Mouse (Mus musculus) embryonic stem cell, embryonic (primary cell): ENCODE results near the gene Cd52.

ENCODE experiments used
- CTCF ChIA-PET, 4 experiments: fragments of 300-600 bp in 2 of 4; fragments of 350-600 bp in 2 of 4; sonication (Branson Sonifier 250); formaldehyde crosslinking; loops; one replicate each; lab custom pipeline; 2022; ENCODE audit warnings: inconsistent platforms in 2 of 4; lab: Charles Lee
- POLR2A ChIA-PET, 4 experiments: fragments of 300-600 bp in 2 of 4; fragments of 350-600 bp in 2 of 4; sonication (Branson Sonifier 250); formaldehyde crosslinking; loops; one replicate each; lab custom pipeline; 2022; ENCODE audit warnings: antibody characterized with exemption in 4 of 4, inconsistent platforms in 1 of 4; lab: Charles Lee

Gene Cd52

GRCm38 (mm10) chr4:134113356-134113994 lies 18.6 kb upstream of the Cd52 start:
- POLR2A ChIA-PET: interaction anchor here in 3 of 4 experiments (0.5 to 19.9 kb wide), 16 partner anchors 9 to 213 kb away, joined by 3 to 285 read pairs (median 4); partner anchors contain the start of genes Sh3bgrl3 (in 2 of the 3), Cd52 (in 1 of the 3) and Ubxn11 (in 1 of the 3)
- CTCF ChIA-PET: interaction anchor here in 2 of 4 experiments (1.2 to 2.6 kb wide), 4 partner anchors 10 to 78 kb away, joined by 3 to 13 read pairs (median 4); no protein-coding TSS in a partner anchor

- POLR2A ChIA-PET: interaction anchor here (0.5 to 19.9 kb wide), 7 partner anchors 8 to 536 kb away, joined by 3 to 285 read pairs (median 9); partner anchors contain the start of gene Sh3bgrl3 (in 2 of the 4)
- CTCF ChIA-PET: interaction anchor here in 1 of 4 experiments (1.1 to 2.6 kb wide), 5 partner anchors 11 to 77 kb away, joined by 3 to 13 read pairs (median 4); no protein-coding TSS in a partner anchor
These were observed 17.5 kb upstream of the Cd52 start for GRCm38 (mm10) chr4:134112403-134112802.

GRCm38 (mm10) chr4:134110653-134111052 lies 15.8 kb upstream of the Cd52 start:
- ChIA-PET POLR2A (interaction anchor here in 3 of 4 experiments (0.6 to 19.9 kb wide), 3 partner anchors 12 to 374 kb away, joined by 4 to 285 read pairs (median 284); partner anchors contain the start of gene Sh3bgrl3 (in 2 of the 3)), CTCF (interaction anchor here in 1 of 4 experiments (0.6 kb wide), 1 partner anchor 103 kb away, joined by 4 read pairs; no protein-coding TSS in a partner anchor)

DNA sequence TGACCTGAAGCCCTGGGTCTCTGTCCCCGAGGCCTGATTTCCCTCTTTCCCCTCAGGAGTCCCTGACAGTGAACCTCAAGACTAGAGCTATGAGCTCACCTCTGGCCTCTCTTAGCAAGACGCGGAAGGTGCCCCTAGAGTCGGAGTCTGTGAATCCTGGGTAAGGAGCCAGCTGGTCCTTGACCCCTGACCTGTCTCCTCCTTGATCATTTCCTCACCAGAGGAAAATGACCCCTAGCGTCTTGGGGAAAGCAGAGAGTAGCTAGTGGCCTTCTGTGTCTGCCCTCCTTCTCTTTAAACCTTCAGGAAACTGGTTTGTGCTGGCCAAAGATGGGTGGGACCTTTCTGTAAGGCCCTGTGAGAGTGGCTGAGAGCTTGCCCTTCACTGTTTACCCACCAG lies 13.3 kb upstream of the Cd52 start:
- CTCF ChIA-PET: interaction anchor here (0.6 to 3.1 kb wide), 18 partner anchors 9 to 267 kb away, joined by 3 to 10 read pairs (median 4); partner anchors contain the start of genes Cep85 (in 1 of the 4) and Sh3bgrl3 (in 1 of the 4)
- POLR2A ChIA-PET: interaction anchor here in 3 of 4 experiments (0.8 to 19.9 kb wide), 21 partner anchors 8 to 627 kb away, joined by 3 to 285 read pairs (median 5); partner anchors contain the start of genes Sh3bgrl3 (in 2 of the 3) and Cd52 (in 1 of the 3)

DNA sequence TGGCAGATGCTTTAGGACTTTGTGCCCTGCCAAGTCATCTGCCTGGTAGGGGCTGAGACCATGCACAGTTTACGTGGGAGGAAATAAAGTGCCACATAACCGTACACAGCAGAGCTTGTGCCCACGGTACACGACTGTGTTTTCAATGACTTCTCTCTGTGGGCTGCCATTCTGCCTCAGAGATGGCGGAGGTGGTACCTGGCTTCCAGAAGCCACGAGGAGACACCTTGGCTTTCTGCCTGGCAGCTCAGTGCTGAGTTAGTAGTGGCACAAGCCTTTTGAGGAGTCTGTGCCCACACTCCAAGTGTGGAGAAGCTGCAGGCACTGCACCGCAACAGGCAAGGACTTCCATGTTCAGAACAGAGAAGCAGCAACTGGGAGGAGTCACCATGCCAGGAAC lies 12.8 kb upstream of the Cd52 start:
- ChIA-PET POLR2A (interaction anchor here in 3 of 4 experiments (0.8 to 19.9 kb wide), 18 partner anchors 7 to 627 kb away, joined by 3 to 285 read pairs (median 6); partner anchors contain the start of gene Sh3bgrl3 (in 2 of the 3)), CTCF (interaction anchor here (0.5 to 3.1 kb wide), 19 partner anchors 10 to 819 kb away, joined by 3 to 10 read pairs (median 4); partner anchors contain the start of genes Cep85 (in 1 of the 4) and Sh3bgrl3 (in 1 of the 4))

GRCm38 (mm10) chr4:134106105-134106504 lies 11.2 kb upstream of the Cd52 start:
- ChIA-PET CTCF (interaction anchor here in 3 of 4 experiments (0.7 to 3.1 kb wide), 5 partner anchors 14 to 70 kb away, joined by 3 to 9 read pairs (median 8); no protein-coding TSS in a partner anchor), POLR2A (interaction anchor here in 3 of 4 experiments (0.6 to 19.9 kb wide), 5 partner anchors 16 to 919 kb away, joined by 3 to 285 read pairs (median 4); partner anchors contain the start of gene Sh3bgrl3 (in 2 of the 3))

DNA sequence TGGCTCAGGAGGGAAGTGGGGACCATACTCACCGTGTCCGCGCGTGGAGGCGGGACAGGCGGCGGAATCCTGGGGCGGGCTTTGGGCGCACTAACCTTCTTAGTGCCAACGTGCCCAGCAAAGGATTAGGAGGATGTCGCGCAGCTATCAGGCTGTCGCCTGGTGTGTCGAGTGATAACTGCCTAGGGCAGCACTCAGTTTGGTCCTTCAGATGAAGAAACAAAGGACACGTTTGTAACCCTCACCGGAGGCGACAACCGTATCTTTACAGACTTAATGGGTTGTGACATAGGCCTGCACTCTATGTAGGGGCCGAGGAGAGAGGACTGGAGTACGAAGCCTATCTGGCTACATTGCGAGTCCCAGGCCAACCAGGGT lies 7.8 kb upstream of the Cd52 start:
- ChIA-PET CTCF (interaction anchor here in 2 of 4 experiments (0.8 to 1.4 kb wide), 4 partner anchors 12 to 21 kb away, joined by 3 to 6 read pairs (median 3); no protein-coding TSS in a partner anchor), POLR2A (interaction anchor here in 3 of 4 experiments (0.6 to 19.9 kb wide), 16 partner anchors 12 to 293 kb away, joined by 3 to 285 read pairs (median 4); partner anchors contain the start of genes Sh3bgrl3 (in 3 of the 3), Cep85 (in 1 of the 3) and Pafah2 (in 1 of the 3))

DNA sequence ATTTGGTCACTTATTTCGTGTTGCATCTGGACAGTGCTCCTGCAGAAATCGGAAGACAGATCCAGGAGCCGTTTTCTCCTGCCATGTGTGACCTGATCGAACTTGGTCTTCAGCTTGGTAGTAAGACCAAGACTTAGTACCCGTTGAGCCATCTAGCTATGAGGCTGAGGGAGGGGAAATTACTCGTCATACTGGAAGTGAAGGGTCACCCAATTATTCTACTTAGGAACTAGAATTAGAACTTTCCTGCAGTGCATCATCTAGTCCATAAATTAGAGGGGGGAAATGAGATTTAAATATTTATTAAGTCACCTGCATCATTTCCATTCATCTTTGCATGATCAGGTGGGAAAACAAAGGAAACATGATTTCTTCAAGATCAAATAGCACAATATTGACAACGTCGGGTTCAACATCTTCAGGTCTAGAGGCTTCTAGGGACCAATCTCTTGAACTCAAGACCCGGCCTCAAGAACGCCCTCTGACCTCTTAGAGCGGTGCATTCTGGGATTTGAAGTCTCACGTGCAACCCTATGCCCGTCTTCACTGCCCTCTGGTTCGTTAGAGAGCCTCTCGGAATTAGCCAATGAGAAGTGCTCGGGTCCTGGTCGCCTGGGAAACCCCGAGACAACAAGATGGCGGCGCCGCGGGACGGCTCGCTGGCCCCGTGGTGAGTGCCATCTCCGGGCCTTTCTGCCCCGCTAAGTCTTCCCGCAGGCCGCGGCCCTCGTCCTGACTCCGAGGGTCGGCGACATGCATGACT lies 7.3 kb upstream of the Cd52 start, which contains the start of gene Ubxn11:
Gene Ubxn11 (plus strand): TSS at position 592 of the 763 bp plus-strand sequence.
- ChIA-PET CTCF (interaction anchor here in 3 of 4 experiments (0.6 to 1.4 kb wide), 5 partner anchors 10 to 21 kb away, joined by 3 to 6 read pairs (median 3); no protein-coding TSS in a partner anchor), POLR2A (interaction anchor here in 3 of 4 experiments (0.6 to 19.9 kb wide), 16 partner anchors 12 to 294 kb away, joined by 3 to 285 read pairs (median 4); partner anchors contain the start of genes Sh3bgrl3 (in 3 of the 3), Cep85 (in 1 of the 3) and Pafah2 (in 1 of the 3))

DNA sequence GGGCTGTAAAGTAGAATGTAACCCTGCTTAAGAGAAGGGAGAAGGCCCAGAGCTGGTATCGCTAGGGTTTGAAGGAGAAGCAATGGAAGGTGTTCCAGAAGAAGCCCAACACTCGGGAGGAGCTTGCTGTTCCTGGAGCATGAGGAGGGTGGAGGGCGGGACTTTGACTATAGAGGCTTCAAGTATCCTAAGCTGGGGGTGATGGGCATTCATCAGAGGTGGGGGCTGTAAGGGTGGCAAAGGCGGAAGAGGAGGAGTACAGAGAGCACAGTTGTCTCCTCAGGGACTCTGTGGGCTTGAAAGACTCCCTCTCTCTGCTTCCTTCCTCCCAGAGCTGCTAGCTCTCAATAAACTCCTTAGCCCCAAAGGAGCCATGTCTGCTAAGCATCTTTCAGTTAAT lies 5.4 kb upstream of the Cd52 start:
- ChIA-PET POLR2A (interaction anchor here in 2 of 4 experiments (0.5 to 2.0 kb wide), 14 partner anchors 8 to 529 kb away, joined by 3 to 7 read pairs (median 4); partner anchors contain the start of gene Sh3bgrl3 (in 1 of the 2)), CTCF (interaction anchor here in 3 of 4 experiments (0.7 to 1.2 kb wide), 5 partner anchors 8 to 296 kb away, joined by 3 to 5 read pairs (median 3); partner anchors contain the start of gene Pafah2 (in 1 of the 3))

DNA sequence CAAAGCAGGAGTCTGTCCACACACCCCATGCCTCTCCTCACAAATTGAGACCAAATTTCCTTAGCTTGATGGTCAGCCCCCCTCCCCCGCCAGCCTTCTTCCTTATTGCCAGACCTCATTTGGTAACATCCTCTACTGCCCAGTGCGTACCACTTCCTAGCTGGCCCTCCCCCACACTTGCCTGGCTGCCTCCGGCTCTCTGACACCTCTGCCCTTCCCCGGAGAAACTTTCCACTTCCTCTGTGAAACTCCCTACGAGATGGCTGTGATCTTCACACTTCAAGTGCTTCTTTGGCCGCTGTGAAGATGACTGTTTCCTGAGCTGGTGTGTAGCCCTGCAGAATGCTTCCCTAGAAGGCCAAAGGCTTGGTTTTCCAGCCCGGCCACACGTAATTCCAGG lies 3.7 kb upstream of the Cd52 start:
- ChIA-PET CTCF (interaction anchor here in 3 of 4 experiments (1.0 to 2.3 kb wide), 6 partner anchors 11 to 30 kb away, joined by 4 to 6 read pairs (median 6); partner anchors contain the start of gene Sh3bgrl3 (in 1 of the 3)), POLR2A (interaction anchor here in 3 of 4 experiments (0.5 to 3.5 kb wide), 16 partner anchors 9 to 336 kb away, joined by 3 to 17 read pairs (median 4); no protein-coding TSS in a partner anchor)

- ChIA-PET CTCF (interaction anchor here in 2 of 4 experiments (1.3 to 2.3 kb wide), 3 partner anchors 10 to 61 kb away, joined by 3 to 6 read pairs (median 6); no protein-coding TSS in a partner anchor), POLR2A (interaction anchor here in 2 of 4 experiments (0.6 to 3.5 kb wide), 16 partner anchors 9 to 197 kb away, joined by 3 to 17 read pairs (median 3); partner anchors contain the start of gene Sh3bgrl3 (in 1 of the 2))
These were observed 2.2 kb upstream of the Cd52 start for GRCm38 (mm10) chr4:134097015-134097608.

DNA sequence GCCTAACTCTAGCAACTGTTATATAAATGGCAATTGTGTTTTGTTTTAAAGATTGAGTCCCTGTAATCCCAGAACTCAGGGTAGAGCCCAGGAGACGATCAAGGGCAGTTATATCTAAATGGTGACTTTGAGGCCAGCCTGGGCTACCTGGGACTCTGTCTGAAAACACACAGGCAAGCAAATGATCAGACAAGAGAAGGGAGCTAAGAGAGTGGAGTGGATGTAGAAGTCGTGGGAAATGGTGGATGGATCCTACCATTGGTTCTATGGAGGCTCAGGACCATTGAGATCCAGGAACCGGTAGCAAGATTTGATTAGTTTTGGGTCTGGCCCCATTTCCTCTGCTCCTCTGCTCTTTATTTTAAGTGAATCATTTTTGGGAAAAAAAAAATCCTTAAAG lies 1.2 kb upstream of the Cd52 start:
- CTCF ChIA-PET: interaction anchor here in 2 of 4 experiments (0.5 to 0.7 kb wide), 2 partner anchors 38 to 742 kb away, joined by 3 read pairs; no protein-coding TSS in a partner anchor
- POLR2A ChIA-PET: interaction anchor here in 1 of 4 experiments (0.7 to 3.5 kb wide), 4 partner anchors 10 to 235 kb away, joined by 3 to 11 read pairs (median 4); no protein-coding TSS in a partner anchor

DNA sequence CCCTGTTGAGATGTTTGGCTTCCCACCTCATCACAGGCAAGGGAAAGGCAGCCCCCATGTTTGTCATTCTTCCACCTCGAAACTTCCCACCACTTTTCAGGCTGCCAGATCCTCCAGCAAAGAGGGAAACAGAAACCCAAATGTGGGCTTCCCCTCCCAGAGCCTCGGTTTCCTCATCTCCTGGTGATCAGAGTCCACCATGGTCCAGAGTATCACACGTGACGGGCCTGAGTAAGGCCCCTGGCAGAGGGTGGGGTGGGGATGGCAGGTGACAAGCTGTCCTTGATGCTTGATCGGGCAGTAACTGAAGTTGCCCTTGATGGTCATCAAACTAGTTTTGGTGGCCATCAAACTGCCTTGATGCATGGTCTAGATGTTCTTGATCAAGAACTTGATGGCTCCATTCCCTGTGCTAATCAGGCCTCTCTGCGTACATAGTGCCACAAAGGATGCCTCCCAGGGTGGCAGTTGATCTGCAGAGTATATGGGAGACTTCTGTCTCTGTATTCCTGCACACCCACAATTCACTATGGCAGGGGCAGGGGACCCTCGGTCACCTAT lies 798 bp downstream of the Cd52 start:
- ChIA-PET CTCF (interaction anchor here in 2 of 4 experiments (0.7 to 1.2 kb wide), 4 partner anchors 8 to 33 kb away, joined by 3 to 6 read pairs (median 4); no protein-coding TSS in a partner anchor), POLR2A (interaction anchor here in 2 of 4 experiments (0.7 to 1.8 kb wide), 9 partner anchors 8 to 194 kb away, joined by 3 to 9 read pairs (median 4); partner anchors contain the start of gene Sh3bgrl3 (in 1 of the 2))

DNA sequence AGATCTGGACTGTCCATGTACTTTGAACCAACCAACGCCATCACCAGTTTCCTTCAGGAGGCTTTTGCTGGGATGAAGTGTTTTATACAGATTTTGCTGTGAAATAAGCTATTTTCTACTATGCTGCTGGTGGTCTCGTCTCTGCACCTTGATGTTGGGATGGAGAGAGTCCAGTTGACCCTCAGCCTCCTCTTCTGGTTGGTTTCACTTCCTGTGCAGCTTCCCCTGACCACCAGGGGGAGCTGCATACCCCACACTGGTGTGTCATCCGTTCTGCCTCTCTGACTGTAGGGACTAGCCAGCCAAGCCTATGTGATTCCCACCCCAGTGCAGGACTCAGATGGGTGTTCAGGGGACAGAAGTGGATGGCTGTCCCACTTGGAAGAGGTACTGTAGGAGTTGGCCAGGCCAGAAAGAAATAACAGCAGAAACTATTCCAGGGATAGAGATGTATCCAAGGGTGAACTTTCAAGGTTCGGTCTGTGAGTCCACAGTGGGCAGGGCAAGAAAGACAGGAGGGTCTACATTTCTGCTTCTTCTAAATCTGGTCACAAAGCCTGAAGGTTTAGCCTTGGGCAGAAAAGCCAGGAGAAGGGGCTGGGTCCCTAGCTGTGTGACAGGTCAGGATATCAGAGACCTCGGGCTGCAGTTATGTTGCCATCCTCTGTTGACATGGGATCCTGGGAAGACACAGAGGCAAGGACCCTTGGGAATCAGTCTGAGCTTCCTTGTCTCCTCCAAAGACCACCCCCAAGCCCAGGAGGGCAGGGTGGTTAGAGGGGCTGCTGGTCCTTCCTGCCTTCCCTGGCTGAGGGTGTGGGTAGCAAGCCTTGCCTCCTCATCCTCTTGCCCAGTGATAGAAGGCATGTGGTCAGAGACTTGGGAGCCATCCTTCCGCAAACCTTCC lies 2.2 kb downstream of the Cd52 start:
- ChIA-PET CTCF (interaction anchor here (0.6 to 3.9 kb wide), 25 partner anchors 8 to 300 kb away, joined by 3 to 36 read pairs (median 3); partner anchors contain the start of gene Sh3bgrl3 (in 2 of the 4)), POLR2A (interaction anchor here (0.5 to 3.3 kb wide), 20 partner anchors 8 to 136 kb away, joined by 3 to 13 read pairs (median 4); partner anchors contain the start of genes Sh3bgrl3 (in 2 of the 4), Cep85 (in 1 of the 4) and Hmgn2 (in 1 of the 4))
